Mouse (Mus musculus) ES-E14 (cell line): ENCODE data around the gene Sh3pxd2b. TPM values are rescaled to one million over a fixed set of nuclear protein-coding genes. Genes with fewer than 3 reads are reported as not detected.

Experiments used
- DNase-seq: peaks from one replicate; pipeline ENCODE4 v3.0.0-alpha.2; 2013; ENCODE audit warnings: low read depth, low spot score
- H3K27ac ChIP-seq: 2 replicates; pipeline ENCODE4 v1.5.1; 2012; ENCODE audit warnings: low read depth, mild to moderate bottlenecking, low read length, moderate library complexity, mixed read lengths; ENCODE audit not compliant: poor library complexity, insufficient read depth, severe bottlenecking
- H3K36me3 ChIP-seq: 2 replicates; pipeline ENCODE4 v1.6.1; 2012; ENCODE audit warnings: mild to moderate bottlenecking, low read length, moderate library complexity, mixed read lengths; ENCODE audit not compliant: control insufficient read depth, poor library complexity, insufficient read depth, severe bottlenecking
- H3K4me1 ChIP-seq, 2 experiments: fragments of 150-350 bp in 1 of 2; sonication (generic) in 1 of 2; 2 replicates each; pipeline ENCODE4 v1.6.1; 2012; ENCODE audit warnings: low read length in 2 of 2, mild to moderate bottlenecking in 1 of 2, mixed read lengths in 1 of 2; ENCODE audit not compliant: control insufficient read depth in 2 of 2, insufficient read depth in 2 of 2, poor library complexity in 1 of 2
- H3K4me3 ChIP-seq, 2 experiments: fragments of 150-350 bp in 1 of 2; sonication (generic) in 1 of 2; 2 replicates each; pipeline ENCODE4 v1.5.1; 2012; ENCODE audit warnings: low read length in 2 of 2, low read depth in 1 of 2, mild to moderate bottlenecking in 1 of 2, mixed read lengths in 1 of 2; ENCODE audit not compliant: insufficient read depth in 1 of 2, poor library complexity in 1 of 2, severe bottlenecking in 1 of 2
- H3K9ac ChIP-seq: 2 replicates; pipeline ENCODE4 v1.6.1; 2012; ENCODE audit warnings: low read depth, mild to moderate bottlenecking, low read length, mixed read lengths; ENCODE audit not compliant: poor library complexity, insufficient read depth, severe bottlenecking
- H3K9me3 ChIP-seq: fragments of 150-350 bp; sonication (generic); 2 replicates; pipeline ENCODE4 v1.6.1; 2012; ENCODE audit warnings: low read depth, mild to moderate bottlenecking, low read length; ENCODE audit not compliant: control insufficient read depth, insufficient read depth
- CHD2 ChIP-seq: IDR thresholded peaks from 2 replicates; pipeline ENCODE4 v1.6.1; 2014; ENCODE audit warnings: mild to moderate bottlenecking, low read depth, low read length, inconsistent platforms
- HCFC1 ChIP-seq: IDR thresholded peaks from 2 replicates; pipeline ENCODE4 v1.6.1; 2012; ENCODE audit warnings: low read length, inconsistent platforms, borderline replicate concordance; ENCODE audit not compliant: insufficient read depth
- MAFK ChIP-seq: IDR thresholded peaks from 2 replicates; pipeline ENCODE4 v1.6.1; 2014; ENCODE audit warnings: mild to moderate bottlenecking, low read depth, low read length, inconsistent platforms; ENCODE audit not compliant: insufficient read depth
- ZC3H11A ChIP-seq: IDR thresholded peaks from 2 replicates; pipeline ENCODE4 v1.6.1; 2012; ENCODE audit warnings: low read depth, mild to moderate bottlenecking, inconsistent platforms, low read length, borderline replicate concordance
- ZNF384 ChIP-seq: IDR thresholded peaks from 2 replicates; pipeline ENCODE4 v1.6.1; 2012; ENCODE audit warnings: low read depth, low read length, inconsistent platforms
- in situ Hi-C, 2 experiments: fragments of 600-800 bp; cut with MboI; formaldehyde crosslinking; loops; one replicate each; pipeline ENCODE4 v1.15.1; 2025; ENCODE audit warnings: low sequenced_read_pairs in 2 of 2, inconsistent platforms in 1 of 2; ENCODE audit not compliant: unreplicated experiment in 2 of 2
- total RNA-seq: library from RNA; depleted of rRNA; stranded (reverse); fragments of 300-350 nt; gene quantifications from 2 replicates; pipeline ENCODE4 v1.2.3, GENCODE M21; 2012

Sh3pxd2b gene
- total RNA-seq, 1 experiment = 6.8 TPM

DNA sequence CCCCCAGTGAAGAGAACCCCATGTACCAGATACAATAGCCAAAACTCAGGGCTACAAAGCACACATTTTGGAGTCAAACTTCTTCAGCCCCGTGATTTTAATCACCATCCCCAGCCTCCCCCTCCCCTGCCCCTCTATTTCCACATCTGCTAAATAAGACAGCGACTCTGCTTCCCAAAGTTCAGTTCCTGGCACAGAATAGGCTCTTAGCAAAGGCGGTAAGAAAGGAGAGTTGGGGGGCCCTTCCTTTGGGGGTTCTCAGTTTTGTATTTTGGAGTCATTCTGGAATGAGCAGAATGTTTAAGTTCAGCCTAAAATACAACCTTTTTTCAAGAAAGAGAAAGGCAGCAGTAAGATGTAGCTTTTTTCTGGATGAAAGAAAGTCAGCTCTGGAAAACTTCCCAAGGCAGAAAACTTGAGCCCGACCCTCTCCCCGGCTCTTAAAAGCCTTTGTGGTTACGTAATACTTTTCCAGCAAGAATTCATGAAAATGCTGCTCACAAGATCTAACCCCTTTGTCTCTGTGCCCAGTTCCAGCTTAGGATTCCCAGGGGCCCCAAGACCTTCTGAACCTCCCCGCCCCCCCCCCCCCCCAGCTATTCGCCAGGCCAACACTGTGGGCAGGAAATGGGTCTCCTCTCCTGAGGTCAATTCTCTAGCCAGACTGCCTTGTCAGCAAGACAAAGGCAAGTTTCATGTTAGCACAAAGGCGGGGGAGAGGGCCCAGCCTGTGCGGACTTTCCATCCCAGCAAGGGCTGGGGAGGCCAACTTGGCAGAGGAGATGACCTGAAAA lies 35.9 kb downstream of the Sh3pxd2b start:
- Histone ChIP-seq H3K36me3 (no peaks in the 10 kb centered on the region), H3K4me3 (no peak overlapping the region), H3K27ac (peak overlapping the region; percentile 2; the same call in 1 of the 2 replicates), H3K4me1 (peaks cover 9 to 11% of the 10 kb centered on the region in 2 experiments), H3K9me3 (no peaks in the 10 kb centered on the region), H3K9ac (no peak overlapping the region)
- peak; percentile 67; the same call in 1 of the 2 replicates for TF ChIP-seq MAFK
- no peak for TF ChIP-seq CHD2
- DNase-seq = no peak
- in situ Hi-C loops = no loop called here

DNA sequence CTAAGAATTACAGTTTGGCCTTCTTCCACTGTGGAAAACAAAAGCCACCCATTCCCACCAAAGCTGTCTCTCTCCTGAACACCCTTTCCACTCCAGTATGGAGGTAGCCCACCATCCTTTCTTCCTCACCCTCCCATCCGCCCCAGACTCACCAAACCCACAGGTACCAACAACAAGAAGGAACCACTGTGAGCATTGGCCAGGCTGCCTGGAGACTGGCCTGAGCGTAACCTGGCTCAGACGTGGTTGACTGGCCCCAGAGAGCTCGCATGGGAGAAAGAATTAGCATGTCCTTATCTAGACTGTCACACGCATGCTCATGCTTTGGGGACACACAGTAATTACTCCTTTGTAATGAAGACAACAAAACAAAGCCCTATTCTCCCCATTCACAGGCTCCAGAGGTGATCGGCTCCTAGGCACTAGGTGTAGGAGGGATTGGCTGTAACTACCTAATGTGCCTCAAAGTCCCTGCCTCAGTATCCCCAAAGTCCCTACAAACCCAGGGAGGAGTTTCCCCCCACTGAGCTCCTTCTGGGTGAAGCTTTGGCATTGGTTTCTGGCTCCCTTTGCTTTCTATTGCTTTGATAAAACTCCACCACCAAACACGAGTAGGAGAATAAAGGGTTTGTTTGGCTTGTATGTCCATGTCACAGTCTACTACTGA lies 36.6 kb downstream of the Sh3pxd2b start:
- Histone ChIP-seq H3K4me3 (no peak overlapping the region), H3K9ac (no peak overlapping the region), H3K27ac (peak overlapping the region; percentile 2; the same call in 1 of the 2 replicates), H3K36me3 (no peaks in the 10 kb centered on the region), H3K4me1 (peaks cover 9 to 11% of the 10 kb centered on the region in 2 experiments), H3K9me3 (no peaks in the 10 kb centered on the region)
- no peak for DNase-seq
- in situ Hi-C loops = no loop called here
- no peak for TF ChIP-seq ZC3H11A

DNA sequence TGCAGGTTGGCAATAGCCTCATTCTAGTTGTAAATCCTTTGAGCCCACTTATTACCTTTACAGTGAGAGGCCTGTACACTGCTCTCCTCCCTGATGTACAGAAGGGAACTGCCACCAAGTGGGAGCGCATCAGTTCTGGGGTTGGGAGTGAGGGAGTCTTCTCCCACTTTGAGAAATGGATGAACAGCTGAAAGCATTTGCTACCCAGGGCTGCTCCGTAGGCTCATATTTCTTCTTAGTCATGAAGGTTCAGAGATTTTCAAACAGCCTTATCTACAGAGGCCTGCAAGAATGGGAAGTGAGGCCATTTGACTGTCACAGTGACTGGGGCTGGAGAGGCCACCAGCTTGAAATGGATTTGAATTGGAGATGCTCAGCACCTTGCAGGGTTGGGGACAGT lies 38.4 kb downstream of the Sh3pxd2b start:
- TF ChIP-seq MAFK (no peak), HCFC1 (no peak)
- Histone ChIP-seq H3K9me3 (no peaks in the 10 kb centered on the region), H3K9ac (no peak overlapping the region), H3K36me3 (no peaks in the 10 kb centered on the region), H3K27ac (no peak overlapping the region), H3K4me3 (no peak overlapping the region), H3K4me1 (peaks cover 9 to 11% of the 10 kb centered on the region in 2 experiments)
- DNase-seq = no peak
- in situ Hi-C loops = no loop called here

DNA sequence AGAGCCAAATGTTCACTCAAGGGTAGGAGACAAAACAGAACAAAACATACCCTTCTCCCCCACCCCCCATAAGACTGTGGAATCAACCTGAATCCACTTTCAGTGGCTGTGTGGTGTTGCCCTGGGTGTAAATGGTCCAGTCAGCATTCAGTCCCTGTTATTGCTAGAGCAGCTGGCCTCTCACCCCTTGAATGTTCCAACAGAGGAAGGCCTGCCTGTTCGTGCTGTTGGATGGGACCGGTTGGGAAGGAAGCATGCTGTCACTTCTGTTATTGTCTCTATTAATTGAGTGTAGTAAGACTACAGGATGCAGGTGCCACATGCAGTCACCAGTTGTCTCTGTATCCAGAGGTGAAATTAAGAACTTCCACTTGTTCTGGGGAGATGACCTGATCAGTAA lies 40.4 kb downstream of the Sh3pxd2b start:
- Histone ChIP-seq H3K4me1 (peaks cover 9 to 11% of the 10 kb centered on the region in 2 experiments), H3K9me3 (no peaks in the 10 kb centered on the region), H3K27ac (no peak overlapping the region), H3K4me3 (no peak overlapping the region), H3K9ac (no peak overlapping the region), H3K36me3 (no peaks in the 10 kb centered on the region)
- in situ Hi-C loops = no loop called here
- no peak for TF ChIP-seq HCFC1
- no peak for TF ChIP-seq ZNF384
- no peak for TF ChIP-seq MAFK
- TF ChIP-seq ZC3H11A = no peak
- TF ChIP-seq CHD2 = no peak
- DNase-seq = no peak

DNA sequence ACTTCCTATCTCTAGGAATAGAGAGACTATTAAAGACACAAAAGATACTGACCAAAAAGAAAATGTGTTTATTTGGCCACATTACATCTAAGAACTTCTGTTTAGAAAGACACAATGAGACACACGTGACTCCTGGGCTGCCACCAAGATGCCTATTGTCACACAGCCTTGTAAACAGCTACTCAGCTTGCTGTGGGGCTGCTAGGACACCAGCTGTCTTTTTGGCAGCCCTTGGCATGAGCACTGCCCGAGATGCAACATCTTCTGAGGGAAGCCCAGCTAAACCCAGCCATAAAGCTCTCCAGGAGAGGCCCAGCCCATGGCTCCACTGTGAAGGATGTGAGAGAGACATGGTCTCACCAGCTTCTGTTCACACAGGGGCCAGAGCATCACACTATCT lies 45.5 kb downstream of the Sh3pxd2b start:
- Histone ChIP-seq H3K9ac (no peak overlapping the region), H3K4me1 (no peaks in the 10 kb centered on the region), H3K4me3 (no peak overlapping the region), H3K36me3 (no peaks in the 10 kb centered on the region), H3K27ac (no peak overlapping the region), H3K9me3 (no peaks in the 10 kb centered on the region)
- DNase-seq = no peak
- TF ChIP-seq MAFK (no peak), ZC3H11A (no peak), CHD2 (no peak), ZNF384 (no peak), HCFC1 (no peak)
- in situ Hi-C loops = no loop called here
